Mouse (Mus musculus) cerebellum, adult 2 months (tissue): ENCODE data around the gene Arsa. TPM values are rescaled to one million over a fixed set of nuclear protein-coding genes. Genes with fewer than 3 reads are reported as not detected.
"Not testable (repeated sequence)": the region's sequence is repeated elsewhere in the genome, so short reads cannot be mapped to it uniquely, and the experiment has no call there.

Experiments used
- DNase-seq, 2 experiments: peaks; one replicate each; pipeline ENCODE4 v3.0.0; 2021
- H3K27ac ChIP-seq: fragments of 200-500 bp; 2 replicates; pipeline ENCODE4 v1.5.1; 2012; ENCODE audit warnings: low read length, control low read depth, inconsistent platforms; ENCODE audit not compliant: insufficient read depth
- H3K27me3 ChIP-seq: fragments of 200-500 bp; 2 replicates; pipeline ENCODE4 v1.6.1; 2012; ENCODE audit warnings: inconsistent platforms, mild to moderate bottlenecking, low read length, moderate library complexity; ENCODE audit not compliant: control insufficient read depth, insufficient read depth
- H3K4me1 ChIP-seq: fragments of 200-500 bp; 2 replicates; pipeline ENCODE4 v1.6.1; 2011; ENCODE audit warnings: low read length; ENCODE audit not compliant: control insufficient read depth, insufficient read depth
- H3K4me3 ChIP-seq: fragments of 200-500 bp; replicated peaks from 2 replicates; pipeline ENCODE3; 2011; ENCODE audit warnings: mild to moderate bottlenecking, low read depth, low read length, control low read depth; ENCODE audit not compliant: insufficient read depth
- CTCF ChIP-seq: fragments of 200-500 bp; IDR thresholded peaks from 2 replicates; pipeline ENCODE4 v1.5.1; 2011; ENCODE audit warnings: low read depth, mild to moderate bottlenecking, control low read depth, low read length, moderate library complexity, borderline replicate concordance; ENCODE audit not compliant: insufficient read depth
- POLR2A ChIP-seq: fragments of 200-500 bp; IDR thresholded peaks from 2 replicates; pipeline ENCODE4 v1.6.1; 2011; ENCODE audit warnings: low read length, control low read depth, borderline replicate concordance; ENCODE audit not compliant: insufficient read depth
- WGBS: fragments of 180-500 bp; shearing (Covaris S2); methylation state at CpG from one replicate; pipeline ENCODE4 v1.1.7; 2018; 5-methylcytosine and 5-hydroxymethylcytosine counted together
- polyA plus RNA-seq: library from polyadenylated mRNA; depleted of rRNA; stranded (reverse); fragments of >200 nt; gene quantifications from 2 replicates; pipeline ENCODE4 v1.2.3, GENCODE M21; 2012

The Arsa gene
- polyA plus RNA-seq, 1 experiment: 39.2 TPM

DNA sequence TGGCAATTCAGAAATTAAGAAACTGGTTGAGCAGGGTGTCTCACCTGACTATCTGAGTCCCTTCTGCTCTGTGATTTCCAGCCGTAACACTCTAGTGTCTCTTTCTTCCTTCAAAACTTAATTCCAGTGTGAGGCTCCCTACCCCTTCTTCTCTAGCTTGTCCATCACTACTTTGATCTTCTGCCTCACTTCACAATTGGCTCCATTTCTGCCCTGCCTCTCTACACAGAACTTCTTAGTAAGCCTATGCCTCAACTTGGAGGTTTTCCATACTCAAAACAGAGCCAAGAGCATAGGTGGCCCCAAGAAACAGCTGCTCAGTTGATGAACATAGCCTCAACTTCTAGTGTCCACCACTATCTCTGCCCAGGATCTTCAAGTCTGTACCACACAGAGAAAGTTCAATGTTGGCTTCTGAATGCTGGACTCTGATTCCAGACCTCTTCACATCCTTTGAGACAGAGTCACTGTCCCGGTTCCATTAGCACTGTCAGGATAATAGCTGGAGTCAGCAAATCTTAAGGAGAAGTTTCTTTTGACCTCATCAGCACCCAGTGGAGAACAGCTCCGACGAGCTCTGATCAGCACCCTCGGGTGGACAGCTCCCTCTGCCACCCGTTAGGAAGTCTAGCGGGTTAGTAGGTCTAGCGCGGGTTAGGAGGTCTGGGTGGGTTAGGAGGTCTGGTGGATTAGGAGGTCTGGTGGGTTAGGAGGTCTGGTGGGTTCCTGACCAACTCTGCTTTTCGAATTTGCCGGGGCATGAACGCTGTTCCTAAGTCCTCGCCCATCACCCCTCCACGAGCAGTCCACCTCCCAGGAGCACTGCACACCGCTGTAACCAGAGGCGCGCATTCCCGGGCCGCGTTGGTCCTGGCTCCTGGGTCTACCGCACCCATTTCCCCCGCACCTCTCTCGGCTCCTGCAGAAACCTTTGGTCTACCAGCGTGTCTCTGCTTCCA, 24.0 kb downstream of the Arsa start:
- Histone ChIP-seq H3K27me3 (no peaks in the 10 kb centered on the region), H3K4me3 (peak overlapping the region; percentile 82), H3K27ac (peak overlapping the region; percentile 72), H3K4me1 (peaks cover 19% of the 10 kb centered on the region)
- DNase-seq: no peak
- TF ChIP-seq POLR2A (no peak), CTCF (no peak)
- WGBS: 3% methylated on average over 24 of the region's 24 CpGs

DNA sequence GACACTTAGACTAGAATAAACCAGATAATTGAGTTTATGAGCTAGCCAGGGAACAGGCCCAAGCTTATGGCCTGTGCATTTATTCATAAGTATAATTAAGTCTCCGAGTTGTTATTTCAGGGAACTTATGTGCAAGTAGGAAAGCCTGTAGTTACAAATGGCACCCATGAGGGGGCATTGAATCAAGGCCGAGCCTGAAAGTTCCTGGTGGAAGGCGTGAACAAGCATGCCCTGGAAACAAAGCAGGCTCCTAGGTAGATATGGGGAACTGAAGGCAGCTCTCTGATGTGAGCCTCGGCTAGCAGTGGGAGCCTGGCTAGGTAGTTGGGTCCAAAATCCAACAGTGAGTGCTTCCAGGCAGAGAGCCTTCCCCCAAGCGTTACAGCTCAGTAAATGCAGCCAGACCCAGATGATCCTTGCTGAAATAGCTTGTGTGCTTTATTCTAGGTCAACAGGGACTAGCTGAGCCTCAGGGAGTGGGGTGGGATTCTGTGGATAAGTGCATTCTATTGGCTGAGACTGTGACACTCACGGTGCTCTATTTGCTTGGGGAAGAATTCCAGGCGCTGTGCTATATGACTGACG, 34.6 kb downstream of the Arsa start:
- Histone ChIP-seq H3K4me3 (no peak overlapping the region), H3K4me1 (no peaks in the 10 kb centered on the region; the same call in 1 of the 2 replicates), H3K27me3 (no peaks in the 10 kb centered on the region), H3K27ac (no peak overlapping the region)
- WGBS: 37% methylated on average over 8 of the region's 8 CpGs
- peak; percentile 33 to 44 for DNase-seq
- TF ChIP-seq CTCF (peak; percentile 52; the same call in 1 of the 2 replicates), POLR2A (no peak)

DNA sequence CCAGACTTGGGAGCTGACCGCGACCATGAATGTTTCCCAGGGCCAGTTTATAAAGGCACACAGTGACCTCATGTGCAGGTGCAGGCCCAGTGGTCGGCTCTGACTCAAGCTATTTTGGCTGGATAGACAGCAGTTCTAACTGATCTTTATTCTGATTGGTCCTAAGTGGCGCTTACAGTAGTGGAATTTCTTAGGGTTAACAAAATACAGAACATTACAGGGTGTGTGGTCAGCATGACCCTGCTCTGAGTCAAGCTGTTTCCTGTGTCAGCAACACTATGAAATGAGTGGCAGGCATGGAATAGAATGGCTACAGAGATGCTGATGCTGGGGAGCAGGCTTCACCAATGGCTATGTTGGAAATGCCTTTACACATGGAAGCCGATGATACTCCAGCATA, 41.3 kb downstream of the Arsa start:
- no peaks in the 10 kb centered on the region for H3K27me3 ChIP-seq
- no peak for TF ChIP-seq POLR2A
- TF ChIP-seq CTCF: no peak

DNA sequence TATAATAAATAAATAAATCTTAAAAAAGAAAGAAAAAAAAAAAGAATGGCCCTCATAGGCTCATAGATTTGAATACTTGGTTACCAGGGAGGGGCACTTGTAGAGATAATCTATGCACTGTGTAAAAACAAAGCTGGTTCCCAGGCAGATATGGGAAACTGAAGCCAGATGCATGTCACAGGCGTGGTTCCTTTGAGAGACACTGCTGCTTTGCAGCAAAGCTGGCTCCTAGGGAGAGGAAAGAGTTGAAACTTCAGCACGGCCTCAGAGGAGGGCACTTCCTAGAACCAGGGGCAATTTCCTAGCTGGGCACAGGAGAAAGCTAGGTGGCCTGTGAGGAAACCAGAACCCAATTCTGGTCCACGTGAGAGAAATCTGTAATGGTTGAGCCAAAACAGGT, 43.1 kb downstream of the Arsa start:
- peak in 1 of 2 experiments; percentile 12 for DNase-seq
- WGBS: 77% methylated on average over 3 of the region's 3 CpGs
- H3K4me3 ChIP-seq: no peak overlapping the region
- H3K27ac ChIP-seq: 0 out of 2 replicates have a peak overlapping the region, but pooled peaks have one; percentile 60
- H3K4me1 ChIP-seq: peaks cover 6% of the 10 kb centered on the region; the same call in 1 of the 2 replicates
- no peak for TF ChIP-seq CTCF
- TF ChIP-seq POLR2A: no peak
- no peaks in the 10 kb centered on the region for H3K27me3 ChIP-seq

More for the DNA sequence above, 41.3 kb downstream of the Arsa start:
- peaks cover 6% of the 10 kb centered on the region; the same call in 1 of the 2 replicates for H3K4me1 ChIP-seq
- no peak overlapping the region for H3K4me3 ChIP-seq
- H3K27ac ChIP-seq: no peak overlapping the region
- DNase-seq: no peak
- 94% methylated on average over 5 of the region's 5 CpGs for WGBS

DNA sequence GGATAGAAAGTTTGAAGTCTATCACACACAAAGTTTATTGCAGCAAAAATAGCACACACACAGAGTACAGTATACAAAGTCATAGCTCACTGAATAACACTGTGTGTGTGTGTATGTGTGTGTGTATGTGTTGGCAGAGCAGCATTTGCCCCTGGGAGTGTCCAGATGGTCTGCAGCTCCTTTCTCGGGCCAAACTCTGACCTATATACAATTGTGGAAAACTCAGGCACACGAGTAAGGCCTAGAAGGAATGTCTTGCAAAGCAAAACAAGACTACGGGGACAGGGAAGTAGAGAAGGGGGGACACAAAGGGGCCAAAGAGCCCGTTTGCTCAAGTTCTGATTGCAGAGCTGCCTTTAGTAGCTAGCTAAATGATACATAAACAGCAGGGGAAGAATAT, 44.3 kb downstream of the Arsa start:
- WGBS: 21% methylated on average over 4 of the region's 4 CpGs
- H3K27me3 ChIP-seq: no peaks in the 10 kb centered on the region
- H3K27ac ChIP-seq: peak overlapping the region; percentile 76
- no peak overlapping the region for H3K4me3 ChIP-seq
- TF ChIP-seq POLR2A (no peak), CTCF (no peak)
- peaks cover 6% of the 10 kb centered on the region; the same call in 1 of the 2 replicates for H3K4me1 ChIP-seq
- DNase-seq: peak; percentile 57 to 83

DNA sequence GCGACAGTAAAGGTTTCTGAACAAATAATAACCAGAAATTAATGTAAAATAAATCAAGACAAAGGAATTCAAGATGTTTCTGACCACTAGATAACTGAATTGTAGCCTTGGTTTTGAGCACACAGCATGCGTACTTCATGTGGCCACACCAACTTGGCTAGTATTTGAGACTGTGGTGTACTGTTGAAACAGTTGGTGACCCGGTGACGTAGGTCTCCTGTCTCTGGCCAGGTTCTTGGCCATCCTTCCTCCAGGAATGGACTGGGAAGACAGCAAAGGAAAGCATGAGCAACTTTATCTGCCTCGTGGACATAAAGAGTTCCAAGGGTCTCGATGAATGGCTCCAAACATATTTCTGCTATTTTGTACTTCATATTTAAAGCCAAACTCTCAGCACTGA, 45.4 kb downstream of the Arsa start:
- DNase-seq: peak in 1 of 2 experiments; percentile 22
- Histone ChIP-seq H3K27me3 (no peaks in the 10 kb centered on the region), H3K4me1 (peaks cover 6% of the 10 kb centered on the region; the same call in 1 of the 2 replicates), H3K4me3 (no peak overlapping the region), H3K27ac (peak overlapping the region; percentile 19; the same call in 1 of the 2 replicates)
- WGBS: 66% methylated on average over 6 of the region's 6 CpGs
- TF ChIP-seq CTCF (no peak), POLR2A (no peak)

DNA sequence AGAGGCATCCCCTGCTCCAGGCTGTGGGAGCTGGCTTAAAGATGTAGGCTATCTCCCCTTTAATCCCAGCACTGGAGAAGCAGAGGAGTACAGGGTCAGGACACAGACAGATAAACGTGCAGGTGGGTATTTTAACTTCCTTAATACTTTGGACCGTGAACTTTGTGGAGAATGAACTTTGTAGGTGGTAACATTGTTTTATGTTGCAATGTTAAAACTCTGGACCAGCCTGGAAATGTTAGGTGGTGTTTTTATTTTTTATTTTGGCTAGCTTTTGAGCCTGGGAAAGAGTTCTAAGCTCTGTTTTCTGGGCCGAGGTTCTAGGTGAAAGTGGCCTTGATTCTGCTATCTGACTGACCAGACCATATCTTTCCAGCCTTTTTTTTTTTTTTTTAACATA, 46.0 kb downstream of the Arsa start:
- Histone ChIP-seq H3K27ac (no peak overlapping the region), H3K4me3 (no peak overlapping the region), H3K4me1 (peaks cover 6% of the 10 kb centered on the region; the same call in 1 of the 2 replicates), H3K27me3 (no peaks in the 10 kb centered on the region)
- WGBS: 85% methylated on average over 3 of the region's 3 CpGs
- TF ChIP-seq CTCF (no peak), POLR2A (no peak)
- no peak for DNase-seq

DNA sequence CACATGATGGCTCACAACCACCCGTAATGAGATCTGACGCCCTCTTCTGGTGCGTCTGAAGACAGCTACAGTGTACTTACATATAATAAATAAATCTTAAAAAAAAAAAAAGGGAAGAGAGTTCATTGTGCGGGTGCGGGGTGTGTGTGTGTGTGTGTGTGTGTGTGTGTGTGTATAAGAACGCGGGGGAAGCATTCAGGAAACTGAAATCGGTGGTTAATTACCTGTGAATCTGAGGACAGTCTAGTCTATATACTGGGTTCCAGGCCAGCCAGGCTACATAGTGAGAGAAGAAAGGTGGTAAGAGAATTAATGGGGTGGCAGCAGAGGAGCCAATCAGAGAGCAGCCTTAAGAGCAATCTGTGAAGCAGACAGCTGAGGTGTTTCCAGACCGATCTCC, 46.5 kb downstream of the Arsa start:
- 70% methylated on average over 9 of the region's 9 CpGs for WGBS

More for the DNA sequence above, 46.5 kb downstream of the Arsa start:
- H3K27ac ChIP-seq: 0 out of 2 replicates have a peak overlapping the region, but pooled peaks have one; percentile 37
- not testable (repeated sequence) for H3K4me3 ChIP-seq, DNase-seq, H3K27me3 ChIP-seq, H3K4me1 ChIP-seq
